Mouse (Mus musculus) embryonic fibroblast, embryonic 13.5 days (primary cell): ENCODE data around the gene Gm3327.
"Not testable (repeated sequence)": the region's sequence is repeated elsewhere in the genome, so short reads cannot be mapped to it uniquely, and the experiment has no call there.

ENCODE experiments used
- CTCF ChIP-seq: IDR thresholded peaks from 2 replicates; pipeline ENCODE4 v1.5.1; 2011; ENCODE audit warnings: mild to moderate bottlenecking, control low read depth, low read length, moderate library complexity, borderline replicate concordance; ENCODE audit not compliant: insufficient read depth
- POLR2A ChIP-seq: IDR thresholded peaks from 2 replicates; pipeline ENCODE4 v1.6.1; 2011; ENCODE audit warnings: low read depth, mild to moderate bottlenecking, control low read depth, low read length, moderate library complexity

GRCm38 (mm10) chr14:44077785-44078341, 45.8 kb upstream of the Gm3327 start:
- TF ChIP-seq CTCF, POLR2A: not testable (repeated sequence)
